Mouse (Mus musculus): ENCODE data around the gene Bloc1s2.

Bloc1s2 gene

GRCm38 (mm10) chr19:44145702-44146567, at the start of gene Bloc1s2:
TSS of gene Bloc1s2 (minus strand) at chr19:44146446.
- DNase-seq: peak; percentile 89

GRCm38 (mm10) chr19:44195138-44195537, 48.9 kb upstream of the Bloc1s2 start:
- peak; percentile 29 for DNase-seq

- no peak for DNase-seq
These were observed 47.7 kb upstream of the Bloc1s2 start for GRCm38 (mm10) chr19:44193906-44194305.

GRCm38 (mm10) chr19:44192342-44192741, 46.1 kb upstream of the Bloc1s2 start, which contains the start of gene Pkd2l1:
TSS of gene Pkd2l1 (minus strand) at chr19:44192442.
- DNase-seq: no peak

GRCm38 (mm10) chr19:44189056-44189455, 42.8 kb upstream of the Bloc1s2 start:
- no peak for DNase-seq

- no peak for DNase-seq
These were observed 37.7 kb upstream of the Bloc1s2 start for GRCm38 (mm10) chr19:44183968-44184367.

- no peak for DNase-seq
These were observed 34.3 kb upstream of the Bloc1s2 start for GRCm38 (mm10) chr19:44180502-44180901.

- DNase-seq: no peak
These were observed 30.5 kb upstream of the Bloc1s2 start for GRCm38 (mm10) chr19:44176741-44177140.

GRCm38 (mm10) chr19:44174835-44175234, 28.6 kb upstream of the Bloc1s2 start:
- no peak for DNase-seq

- DNase-seq: no peak
These were observed 15.3 kb upstream of the Bloc1s2 start for GRCm38 (mm10) chr19:44161515-44161914.

GRCm38 (mm10) chr19:44159386-44159785, 13.1 kb upstream of the Bloc1s2 start:
- no peak for DNase-seq

GRCm38 (mm10) chr19:44157005-44157404, 10.8 kb upstream of the Bloc1s2 start:
- no peak for DNase-seq

- DNase-seq: no peak
These were observed 7.5 kb upstream of the Bloc1s2 start for GRCm38 (mm10) chr19:44153781-44154180.

GRCm38 (mm10) chr19:44148991-44149390, 2.7 kb upstream of the Bloc1s2 start:
- no peak for DNase-seq

- no peak for DNase-seq
These were observed 2.1 kb upstream of the Bloc1s2 start for GRCm38 (mm10) chr19:44148345-44148744.

GRCm38 (mm10) chr19:44146951-44147350, 705 bp upstream of the Bloc1s2 start:
- DNase-seq: no peak

GRCm38 (mm10) chr19:44146568-44146879, 278 bp upstream of the Bloc1s2 start:
- no peak for DNase-seq

GRCm38 (mm10) chr19:44144366-44144765, 1.9 kb downstream of the Bloc1s2 start:
- DNase-seq: no peak

- no peak for DNase-seq
These were observed 10.2 kb downstream of the Bloc1s2 start for GRCm38 (mm10) chr19:44135960-44136485.

- peak; percentile 85 for DNase-seq
These were observed 10.9 kb downstream of the Bloc1s2 start, which contains the start of gene Cwf19l1 for GRCm38 (mm10) chr19:44135072-44135959. TSS of gene Cwf19l1 (minus strand) at chr19:44135876.

GRCm38 (mm10) chr19:44132917-44133316, 13.3 kb downstream of the Bloc1s2 start:
- DNase-seq: no peak

- no peak for DNase-seq
These were observed 17.7 kb downstream of the Bloc1s2 start for GRCm38 (mm10) chr19:44128560-44128959.

GRCm38 (mm10) chr19:44127729-44128497, 18.3 kb downstream of the Bloc1s2 start:
- DNase-seq: no peak

All from kidney, adult 11 months (tissue).